Mouse (Mus musculus) liver, adult (tissue): ENCODE measurements at regions not wholly inside any gene's neighbourhood (a gene's known extent, or its start where the extent isn't known, plus 50 kb on each side); places are given as distances from the start of the nearest gene placed in this dataset.

Source experiments
- GATA4 ChIP-seq: IDR thresholded peaks from 2 replicates; pipeline ENCODE4 v1.6.1; 2014; ENCODE audit warnings: mild to moderate bottlenecking, low read length; ENCODE audit not compliant: insufficient replicate concordance

- no peak for TF ChIP-seq GATA4
Observed at GRCm38 (mm10) chr3:143594676-143595075, 610.3 kb downstream of the Lmo4 start.

GRCm38 (mm10) chr3:143586653-143587052 is 618.4 kb downstream of the Lmo4 start:
- no peak for TF ChIP-seq GATA4

GRCm38 (mm10) chr3:143584692-143585603 is 620.1 kb downstream of the Lmo4 start:
- TF ChIP-seq GATA4: no peak

GRCm38 (mm10) chr3:143576338-143577007 is 628.5 kb downstream of the Lmo4 start:
- TF ChIP-seq GATA4: no peak

GRCm38 (mm10) chr3:143575737-143576136 is 629.3 kb downstream of the Lmo4 start:
- no peak for TF ChIP-seq GATA4

- no peak for TF ChIP-seq GATA4
Observed at GRCm38 (mm10) chr3:143574035-143574864, 630.8 kb downstream of the Lmo4 start.

GRCm38 (mm10) chr3:143569930-143570329 is 635.1 kb downstream of the Lmo4 start:
- no peak for TF ChIP-seq GATA4

- TF ChIP-seq GATA4: no peak
Observed at GRCm38 (mm10) chr3:143565067-143565466, 640.0 kb downstream of the Lmo4 start.

GRCm38 (mm10) chr3:143542811-143543210 is 661.0 kb upstream of the Pkn2 start:
- TF ChIP-seq GATA4: no peak

- no peak for TF ChIP-seq GATA4
Observed at GRCm38 (mm10) chr3:143527982-143528381, 646.2 kb upstream of the Pkn2 start.

GRCm38 (mm10) chr3:143527274-143527673 is 645.5 kb upstream of the Pkn2 start:
- no peak for TF ChIP-seq GATA4

GRCm38 (mm10) chr3:143512517-143513249 is 630.9 kb upstream of the Pkn2 start:
- TF ChIP-seq GATA4: no peak

GRCm38 (mm10) chr3:143509531-143509930 is 627.7 kb upstream of the Pkn2 start:
- no peak for TF ChIP-seq GATA4

GRCm38 (mm10) chr3:143508280-143508679 is 626.5 kb upstream of the Pkn2 start:
- no peak for TF ChIP-seq GATA4

GRCm38 (mm10) chr3:143501017-143501416 is 619.2 kb upstream of the Pkn2 start:
- no peak for TF ChIP-seq GATA4
